Mouse (Mus musculus) C2C12 (cell line): ENCODE measurements around the gene Rhoa.

Experiments used
- CEBPB ChIP-seq: IDR thresholded peaks from one replicate; pipeline ENCODE4 v1.6.1; 2011; ENCODE audit warnings: low read depth, mild to moderate bottlenecking, control low read depth, moderate library complexity
- CTCF ChIP-seq: IDR thresholded peaks from one replicate; pipeline ENCODE4 v1.5.1; 2011; ENCODE audit not compliant: control insufficient read depth, insufficient read depth, insufficient read length
- FOSL1 ChIP-seq: IDR thresholded peaks from one replicate; pipeline ENCODE4 v1.8.0; 2011; ENCODE audit warnings: mild to moderate bottlenecking, low read length; ENCODE audit not compliant: poor library complexity, insufficient read depth, severe bottlenecking
- MAX ChIP-seq: IDR thresholded peaks from one replicate; pipeline ENCODE4 v1.6.1; 2011; ENCODE audit warnings: mild to moderate bottlenecking, control low read depth

DNA sequence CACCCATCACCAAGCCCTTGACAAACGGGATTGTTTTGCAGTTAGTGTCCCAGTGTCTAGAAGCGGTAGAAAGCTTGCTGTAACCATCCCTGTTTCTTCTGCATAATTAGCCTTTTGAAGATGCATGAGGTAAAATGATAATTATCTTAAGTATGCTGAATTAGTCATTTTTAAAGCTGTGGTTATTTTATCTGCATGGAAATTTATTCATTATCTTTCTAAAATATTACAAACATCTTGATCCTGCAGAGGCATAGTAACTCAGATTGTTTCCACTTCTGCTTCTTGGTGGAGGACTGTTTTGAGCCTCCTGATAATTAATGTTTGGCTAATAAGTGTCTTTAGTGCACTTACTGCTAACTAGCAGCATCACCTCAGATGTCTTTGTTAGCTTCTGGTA is 12.5 kb downstream of the Rhoa start:
- TF ChIP-seq CTCF (no peak), CEBPB (no peak), MAX (no peak), FOSL1 (no peak)
